Mouse (Mus musculus) hindbrain, embryonic 11.5 days (tissue): ENCODE results near the gene Tmem221. TPM values are rescaled to one million over a fixed set of nuclear protein-coding genes. Genes with fewer than 3 reads are reported as not detected.
A peak's percentile ranks its signal among the peaks of the same experiment; 100 is the strongest.
"Not testable (repeated sequence)": the region's sequence is repeated elsewhere in the genome, so short reads cannot be mapped to it uniquely, and the experiment has no call there.

Source experiments
- ATAC-seq: fragments of 200-750 bp; cut with Nextera tagmentation; 2 replicates; pipeline ENCODE4 v1.8.0; 2017; ENCODE audit warnings: mild to moderate bottlenecking, moderate TSS enrichment, moderate library complexity; ENCODE audit not compliant: low FRiP score
- DNase-seq: peaks from one replicate; pipeline ENCODE4 v3.0.0-alpha.2; 2015; ENCODE audit warnings: low spot score
- H3K27ac ChIP-seq: fragments of 300-500 bp; sonication (generic); 2 replicates; pipeline ENCODE4 v1.5.1; 2014; ENCODE audit warnings: mild to moderate bottlenecking, low read depth, low read length
- H3K27me3 ChIP-seq: fragments of 300-500 bp; sonication (generic); 2 replicates; pipeline ENCODE4 v1.6.1; 2014; ENCODE audit warnings: mild to moderate bottlenecking, low read length, moderate library complexity, mixed read lengths; ENCODE audit not compliant: control insufficient read depth, insufficient read depth
- H3K36me3 ChIP-seq: fragments of 300-500 bp; sonication (generic); 2 replicates; pipeline ENCODE4 v1.6.1; 2014; ENCODE audit warnings: mild to moderate bottlenecking, low read length, moderate library complexity, mixed read lengths; ENCODE audit not compliant: control insufficient read depth, insufficient read depth
- H3K4me1 ChIP-seq: fragments of 300-500 bp; sonication (generic); replicated peaks from 2 replicates; pipeline ENCODE4 v1.6.1; 2014; ENCODE audit warnings: low read length, mixed read lengths; ENCODE audit not compliant: control insufficient read depth, insufficient read depth
- H3K4me2 ChIP-seq: fragments of 300-500 bp; sonication (generic); replicated peaks from 2 replicates; pipeline ENCODE4 v1.6.1; 2014; ENCODE audit warnings: mild to moderate bottlenecking, low read depth, low read length
- H3K4me3 ChIP-seq: fragments of 300-500 bp; sonication (generic); 2 replicates; pipeline ENCODE4 v1.5.1; 2014; ENCODE audit warnings: low read depth, low read length
- H3K9ac ChIP-seq: fragments of 300-500 bp; sonication (generic); 2 replicates; pipeline ENCODE4 v1.6.1; 2014; ENCODE audit warnings: low read depth, low read length
- H3K9me3 ChIP-seq: fragments of 300-500 bp; sonication (generic); 2 replicates; pipeline ENCODE4 v1.6.1; 2016; ENCODE audit warnings: low read length; ENCODE audit not compliant: control insufficient read depth
- WGBS: fragments of 180-500 bp; shearing (Covaris S2); extraction: QIAGEN DNeasy Blood & Tissue Kit; methylation state at CpG from one replicate; pipeline ENCODE4 v1.1.7; 2014; 5-methylcytosine and 5-hydroxymethylcytosine counted together
- polyA plus RNA-seq: library from polyadenylated mRNA; unstranded; fragments of >200 nt; fragmentation: Nextera tagmentation; extraction: Ambion mirVana; gene quantifications from 2 replicates; pipeline ENCODE4 v1.2.1, GENCODE M21; 2014

The Tmem221 gene
- polyA plus RNA-seq, 1 experiment from 2014 or later: 0.28 TPM

DNA sequence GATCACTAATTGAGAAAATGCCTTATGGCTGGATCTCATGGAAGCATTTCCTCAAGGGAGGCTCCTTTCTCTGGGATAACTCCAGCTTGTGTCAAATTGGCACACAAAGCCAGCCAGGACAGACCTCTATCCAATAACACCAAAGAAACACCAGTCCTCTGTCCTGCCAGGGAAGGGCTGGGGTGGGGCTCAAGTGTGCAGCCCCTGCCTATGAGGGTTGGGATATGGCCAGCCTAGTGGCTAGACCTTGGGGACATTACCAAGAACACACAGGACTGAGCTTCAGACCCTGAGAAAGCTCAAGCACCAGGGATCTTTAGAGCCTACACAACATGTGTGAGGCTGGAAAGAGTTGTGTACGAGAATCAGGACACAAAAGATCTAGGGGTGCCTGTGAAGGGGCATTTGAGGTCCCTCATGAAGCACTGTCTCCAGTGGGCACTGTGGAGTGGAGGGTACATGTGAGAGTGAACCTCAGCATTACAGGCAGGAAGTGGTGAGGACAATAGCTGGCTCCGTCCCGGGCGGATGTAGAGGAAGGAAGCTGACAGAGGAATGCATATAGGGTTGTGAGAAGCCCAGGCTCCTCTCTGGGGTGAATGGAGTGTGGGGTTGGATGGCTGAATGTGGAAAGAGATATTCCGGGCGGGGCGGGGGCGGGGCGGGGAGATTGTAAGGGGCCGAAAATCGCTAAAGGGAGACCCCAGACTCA is 30.2 kb downstream of the Tmem221 start:
- Histone ChIP-seq H3K4me1 (0 out of 2 replicates have a peak, but pooled peaks cover 2% of the 10 kb centered on the region), H3K9ac (no peak overlapping the region), H3K9me3 (no peaks in the 10 kb centered on the region), H3K4me3 (no peak overlapping the region), H3K27ac (no peak overlapping the region), H3K36me3 (no peaks in the 10 kb centered on the region), H3K27me3 (peaks cover 27% of the 10 kb centered on the region), H3K4me2 (no peak overlapping the region)
- DNase-seq (no peak), ATAC-seq (no peak)
- WGBS: 85% methylated on average over 11 of the region's 11 CpGs

DNA sequence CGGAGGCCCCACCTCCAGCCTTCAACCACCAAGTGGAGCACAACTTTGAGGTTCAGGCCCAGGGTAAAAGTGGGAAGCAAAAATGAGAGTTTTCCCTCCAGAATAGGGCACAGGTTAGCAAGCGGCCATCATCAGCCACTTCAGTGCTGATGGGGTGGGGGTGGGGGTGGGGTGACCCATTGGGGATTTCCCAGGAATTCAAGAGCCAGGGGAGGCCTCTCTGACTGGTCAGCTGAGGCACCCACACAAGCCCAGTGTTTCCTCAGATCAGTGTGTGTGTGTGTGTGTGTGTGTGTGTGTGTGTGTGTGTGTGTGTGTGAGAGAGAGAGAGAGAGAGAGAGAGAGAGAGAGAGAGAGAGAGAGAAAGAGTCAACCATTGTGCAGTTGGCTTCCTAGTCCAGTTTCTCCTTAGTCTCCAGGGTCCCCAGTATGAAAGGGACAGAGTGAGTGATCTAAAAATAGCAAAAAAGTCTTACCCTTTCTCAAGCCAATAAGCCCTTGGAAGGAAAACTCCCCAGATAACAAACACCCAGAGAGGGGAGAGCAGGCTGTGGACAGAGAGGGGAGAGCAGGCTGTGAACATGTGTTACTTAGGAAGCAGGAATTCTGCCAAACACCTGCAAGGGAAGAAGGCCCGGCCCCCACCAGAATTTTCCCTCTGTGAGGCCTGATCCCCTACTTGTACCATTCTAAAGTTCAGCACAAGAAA is 31.4 kb downstream of the Tmem221 start:
- WGBS: 43% methylated on average over 3 of the region's 3 CpGs
- Histone ChIP-seq H3K9me3 (no peaks in the 10 kb centered on the region), H3K36me3 (no peaks in the 10 kb centered on the region), H3K27me3 (peaks cover 27% of the 10 kb centered on the region), H3K4me3 (no peak overlapping the region), H3K27ac (no peak overlapping the region), H3K4me1 (0 out of 2 replicates have a peak, but pooled peaks cover 2% of the 10 kb centered on the region), H3K9ac (no peak overlapping the region), H3K4me2 (no peak overlapping the region)
- no peak for DNase-seq
- ATAC-seq: no peak

DNA sequence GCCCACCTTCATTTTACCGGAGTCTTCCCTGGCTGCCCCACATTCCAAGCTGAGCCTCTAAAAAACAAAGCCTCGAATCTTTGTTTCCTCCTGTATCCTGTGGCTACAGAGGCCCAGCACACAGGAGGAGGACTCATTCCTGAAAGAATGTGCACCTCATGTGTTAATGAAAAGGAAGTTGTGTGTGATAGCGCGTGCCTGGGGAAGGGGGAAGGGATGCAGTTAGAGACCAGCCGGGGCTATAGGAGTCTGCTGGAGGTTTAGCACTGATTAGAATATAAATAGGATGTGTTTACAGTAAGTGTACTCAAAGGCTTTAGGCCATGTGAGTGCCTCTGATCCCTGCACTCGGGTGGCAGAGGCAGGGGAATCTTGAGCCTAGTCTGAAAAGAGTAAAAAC is 32.4 kb downstream of the Tmem221 start:
- Histone ChIP-seq H3K4me2 (no peak overlapping the region), H3K27ac (no peak overlapping the region), H3K9me3 (no peaks in the 10 kb centered on the region), H3K4me3 (no peak overlapping the region), H3K36me3 (no peaks in the 10 kb centered on the region), H3K4me1 (0 out of 2 replicates have a peak, but pooled peaks cover 2% of the 10 kb centered on the region), H3K9ac (no peak overlapping the region), H3K27me3 (peaks cover 27% of the 10 kb centered on the region)
- peak; percentile 29 for DNase-seq
- 6% methylated on average over 6 of the region's 6 CpGs for WGBS
- no peak for ATAC-seq

DNA sequence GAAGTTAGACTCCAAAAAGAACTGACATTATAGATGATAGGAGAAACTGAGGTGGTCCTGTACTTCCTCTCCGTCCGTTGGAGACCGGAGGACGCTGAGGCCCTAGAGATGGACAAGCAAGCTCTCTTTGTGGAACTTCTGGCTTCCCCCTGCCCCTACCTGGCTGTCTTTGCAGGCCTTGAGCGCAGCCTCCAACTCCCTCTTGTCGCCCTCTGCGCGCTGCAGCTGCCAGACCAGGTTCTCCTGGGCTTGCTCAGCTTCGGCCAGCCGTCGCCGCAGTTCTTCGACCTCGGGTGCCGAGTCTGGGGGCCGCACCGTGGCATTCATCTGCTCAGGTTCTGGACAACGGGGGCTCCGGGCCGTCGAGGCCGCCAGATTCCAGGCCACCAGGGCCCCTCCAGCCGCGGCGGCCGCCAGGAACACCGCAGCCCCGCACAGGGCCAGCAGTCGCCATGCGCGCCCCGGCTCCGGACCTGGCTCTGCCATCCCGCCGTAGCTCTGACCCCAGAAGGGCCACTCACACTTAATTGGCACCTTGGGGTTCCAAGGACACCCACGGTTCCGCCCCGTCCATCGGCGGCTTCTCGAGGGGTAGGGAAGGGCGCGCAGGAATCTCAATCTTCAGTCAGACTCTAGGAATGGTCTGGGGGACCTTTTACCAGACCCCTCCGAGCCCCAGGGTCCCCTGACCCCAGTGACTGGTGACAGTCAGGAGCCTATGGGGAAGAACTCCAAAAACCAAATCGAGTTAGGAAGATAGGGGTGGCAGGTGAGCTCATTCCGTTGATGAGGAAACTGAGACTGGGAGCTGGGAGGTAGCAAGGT is 33.2 kb downstream of the Tmem221 start, which contains the start of gene Ccdc194:
Gene Ccdc194, minus strand, starts transcription at position 486 of the 825 bp plus-strand sequence.
- Histone ChIP-seq H3K27me3 (peaks cover 27% of the 10 kb centered on the region), H3K4me2 (peak within 1 kb of the TSS; percentile 18; the same call in 1 of the 2 replicates), H3K9ac (peak within 1 kb of the TSS; percentile 2; the same call in 1 of the 2 replicates), H3K27ac (no peak within 1 kb of the TSS), H3K36me3 (no peaks in the 10 kb centered on the region), H3K4me1 (0 out of 2 replicates have a peak, but pooled peaks cover 2% of the 10 kb centered on the region), H3K4me3 (0 out of 2 replicates have a peak within 1 kb of the TSS, but pooled peaks have one; percentile 6), H3K9me3 (no peaks in the 10 kb centered on the region)
- no peak for ATAC-seq
- WGBS: 7% methylated on average over 46 of the region's 46 CpGs
- peak; percentile 43 for DNase-seq

DNA sequence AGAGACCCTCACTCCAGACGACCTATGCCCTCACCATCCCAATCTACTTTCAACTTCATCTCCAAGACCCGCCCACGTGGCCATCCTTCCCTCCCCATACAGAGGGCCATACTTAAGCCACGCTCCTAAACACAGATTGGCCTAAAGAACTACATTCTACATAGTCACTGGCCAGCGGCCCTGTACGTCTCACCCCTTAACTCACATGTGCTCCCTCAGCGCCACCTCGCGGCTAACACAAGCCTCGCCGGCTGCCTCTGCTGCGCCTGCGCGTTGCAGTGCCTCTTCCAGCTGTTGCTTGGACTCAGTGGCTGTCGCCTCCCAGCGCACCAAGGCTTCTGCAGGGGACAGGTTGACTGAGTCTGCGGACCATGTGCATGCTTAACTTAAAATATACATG is 37.0 kb downstream of the Tmem221 start:
- H3K4me2 ChIP-seq: no peak overlapping the region
- no peak overlapping the region for H3K27ac ChIP-seq
- no peaks in the 10 kb centered on the region for H3K36me3 ChIP-seq
- H3K9me3 ChIP-seq: no peaks in the 10 kb centered on the region
- DNase-seq (peak; percentile 97), ATAC-seq (peak; percentile 69)
- no peak overlapping the region for H3K4me3 ChIP-seq
- no peak overlapping the region for H3K9ac ChIP-seq
- peaks cover 22% of the 10 kb centered on the region for H3K27me3 ChIP-seq
- H3K4me1 ChIP-seq: peaks cover 7% of the 10 kb centered on the region; the same call in 1 of the 2 replicates
- 6% methylated on average over 17 of the region's 17 CpGs for WGBS

DNA sequence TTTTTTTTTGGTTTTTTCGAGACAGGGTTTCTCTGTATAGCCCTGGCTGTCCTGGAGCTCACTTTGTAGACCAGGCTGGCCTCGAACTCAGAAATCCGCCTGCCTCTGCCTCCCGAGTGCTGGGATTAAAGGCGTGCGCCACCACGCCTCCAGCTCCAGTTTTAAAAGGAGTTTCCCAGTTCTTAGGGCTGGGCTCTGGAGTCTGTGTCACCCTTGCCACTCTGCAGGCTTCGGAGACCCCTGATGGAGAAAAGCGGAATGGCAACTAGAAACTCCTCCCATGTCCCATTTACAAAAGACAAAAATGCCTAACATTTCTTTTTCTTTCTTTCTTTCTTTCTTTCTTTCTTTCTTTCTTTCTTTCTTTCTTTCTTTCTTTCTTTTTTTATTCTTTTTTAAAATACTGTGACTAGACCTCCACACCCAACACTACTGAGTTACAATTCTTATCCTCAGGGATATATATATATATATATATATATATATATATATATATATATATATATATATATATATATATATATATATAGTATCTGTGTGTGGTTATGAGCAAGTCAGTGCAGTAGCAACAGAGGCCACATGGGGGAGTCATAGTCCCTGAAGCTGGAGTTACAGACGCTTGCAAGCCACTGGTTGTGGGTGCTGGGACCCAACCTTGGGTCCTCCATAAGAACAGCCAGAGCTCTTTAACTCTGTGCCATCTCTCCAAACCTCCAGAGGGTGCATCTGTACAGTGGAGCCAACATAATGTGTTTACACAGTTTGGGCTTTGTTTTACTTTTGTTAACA is 39.4 kb downstream of the Tmem221 start:
- H3K4me1 ChIP-seq, H3K27me3 ChIP-seq, H3K36me3 ChIP-seq, H3K9ac ChIP-seq, H3K9me3 ChIP-seq, H3K4me3 ChIP-seq, ATAC-seq, H3K4me2 ChIP-seq, H3K27ac ChIP-seq: not testable (repeated sequence)
- 36% methylated on average over 8 of the region's 10 CpGs for WGBS
- DNase-seq: peak; percentile 85

DNA sequence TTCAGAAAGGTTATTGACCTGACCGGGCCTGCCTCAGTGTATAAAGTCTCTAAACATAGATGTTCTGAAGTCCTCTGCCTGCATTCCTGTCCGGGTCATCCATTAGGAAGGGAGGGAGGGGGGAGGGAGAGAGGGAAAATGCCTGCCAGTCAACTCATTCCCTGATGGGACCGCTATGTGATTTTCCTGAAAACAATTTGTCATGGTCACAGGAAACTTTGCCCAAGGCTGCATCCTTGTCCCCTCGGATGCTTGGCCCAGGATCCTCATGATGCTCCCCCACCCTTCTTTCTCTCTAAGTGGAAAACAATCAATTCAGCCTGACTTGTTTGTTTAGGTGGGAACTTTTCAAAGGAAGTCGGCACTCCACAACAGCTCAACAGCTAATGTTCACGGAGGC is 41.9 kb downstream of the Tmem221 start:
- Histone ChIP-seq H3K4me1 (peaks cover 5% of the 10 kb centered on the region; the same call in 1 of the 2 replicates), H3K9me3 (no peaks in the 10 kb centered on the region), H3K27me3 (no peaks in the 10 kb centered on the region), H3K27ac (no peak overlapping the region), H3K9ac (no peak overlapping the region), H3K4me2 (no peak overlapping the region), H3K36me3 (no peaks in the 10 kb centered on the region), H3K4me3 (no peak overlapping the region)
- DNase-seq (peak; percentile 51), ATAC-seq (peak; percentile 25; the same call in 1 of the 2 replicates)
- 10% methylated on average over 6 of the region's 6 CpGs for WGBS

DNA sequence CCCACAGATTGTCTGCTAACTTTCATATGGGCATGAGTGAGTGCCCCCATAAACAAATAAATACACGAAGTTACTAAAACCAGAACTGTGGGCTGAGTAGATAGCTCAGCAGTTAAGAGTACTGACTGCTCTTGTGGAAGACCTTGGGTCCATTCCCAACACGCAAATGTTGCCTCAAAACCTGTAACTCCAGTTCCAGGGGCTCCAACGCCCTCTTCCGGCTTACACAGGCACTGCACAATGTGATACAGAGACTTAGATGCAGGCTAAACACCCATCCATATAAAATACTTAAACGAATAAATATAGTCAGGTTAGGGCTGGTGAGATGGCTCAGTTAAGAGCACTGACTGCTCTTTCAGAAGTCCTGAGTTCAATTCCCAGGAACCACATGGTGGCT is 43.6 kb downstream of the Tmem221 start:
- H3K4me2 ChIP-seq: no peak overlapping the region
- no peak for DNase-seq
- no peak overlapping the region for H3K9ac ChIP-seq
- no peaks in the 10 kb centered on the region for H3K9me3 ChIP-seq
- H3K27me3 ChIP-seq: peaks cover 2% of the 10 kb centered on the region; the same call in 1 of the 2 replicates
- no peaks in the 10 kb centered on the region for H3K36me3 ChIP-seq
- WGBS: 68% methylated on average over 5 of the region's 5 CpGs
- peaks cover 5% of the 10 kb centered on the region; the same call in 1 of the 2 replicates for H3K4me1 ChIP-seq
- no peak overlapping the region for H3K4me3 ChIP-seq
- no peak overlapping the region for H3K27ac ChIP-seq
- no peak for ATAC-seq
